Mouse (Mus musculus) spleen, adult 2 months (tissue): Measurements from ENCODE around the gene Gpi1. TPM values are rescaled to one million over a fixed set of nuclear protein-coding genes. Genes with fewer than 3 reads are reported as not detected.

Experiments
- DNase-seq, 2 experiments: peaks; one replicate each; pipeline versions ENCODE4 v3.0.0 to v3.0.0-alpha.2; 2012 to 2021; ENCODE audit warnings: low spot score in 2 of 2, low read depth in 1 of 2
- H3K27ac ChIP-seq: fragments of 200-500 bp; 2 replicates; pipeline ENCODE4 v1.5.1; 2012; ENCODE audit warnings: low read length, inconsistent platforms; ENCODE audit not compliant: insufficient read depth
- H3K27me3 ChIP-seq: fragments of 200-500 bp; 2 replicates; pipeline ENCODE4 v1.6.1; 2012; ENCODE audit warnings: mild to moderate bottlenecking, moderate library complexity, low read length, inconsistent platforms; ENCODE audit not compliant: control insufficient read depth, insufficient read depth
- H3K36me3 ChIP-seq: fragments of 200-500 bp; 2 replicates; pipeline ENCODE4 v1.6.1; 2012; ENCODE audit warnings: mild to moderate bottlenecking, low read length, inconsistent platforms; ENCODE audit not compliant: control insufficient read depth, insufficient read depth
- H3K4me1 ChIP-seq: fragments of 200-500 bp; 2 replicates; pipeline ENCODE4 v1.6.1; 2011; ENCODE audit warnings: inconsistent platforms; ENCODE audit not compliant: control insufficient read depth, insufficient read depth, insufficient read length
- H3K4me3 ChIP-seq: fragments of 200-500 bp; 2 replicates; pipeline ENCODE4 v1.5.1; 2011; ENCODE audit warnings: mild to moderate bottlenecking, inconsistent platforms; ENCODE audit not compliant: insufficient read depth, insufficient read length; ENCODE audit errors: extremely low read depth
- CTCF ChIP-seq: fragments of 200-500 bp; IDR thresholded peaks from 2 replicates; pipeline ENCODE4 v1.5.1; 2011; ENCODE audit warnings: mild to moderate bottlenecking, inconsistent platforms; ENCODE audit not compliant: insufficient read depth, insufficient read length, insufficient replicate concordance; ENCODE audit errors: extremely low read depth
- POLR2A ChIP-seq: fragments of 200-500 bp; IDR thresholded peaks from 2 replicates; pipeline ENCODE4 v1.6.1; 2011; ENCODE audit warnings: low read depth, low read length, inconsistent platforms
- WGBS: fragments of 180-500 bp; shearing (Covaris S2); methylation state at CpG from one replicate; pipeline ENCODE4 v1.1.7; 2018; 5-methylcytosine and 5-hydroxymethylcytosine counted together
- polyA plus RNA-seq: library from polyadenylated mRNA; depleted of rRNA; stranded (reverse); fragments of >200 nt; gene quantifications from 2 replicates; pipeline ENCODE4 v1.2.3, GENCODE M21; 2012

The Gpi1 gene
- polyA plus RNA-seq, 1 experiment, result 116 TPM

- H3K36me3 ChIP-seq, result peaks cover 28% of the 10 kb centered on the region
- H3K4me3 ChIP-seq, result no peak overlapping the region
- H3K4me1 ChIP-seq, result no peaks in the 10 kb centered on the region
- no peak for DNase-seq
- TF ChIP-seq POLR2A (no peak), CTCF (no peak)
- no peak overlapping the region for H3K27ac ChIP-seq
- H3K27me3 ChIP-seq, result no peaks in the 10 kb centered on the region
- 95% methylated on average over 3 of the region's 3 CpGs for WGBS
Observed at GRCm38 (mm10) chr7:34246870-34247499, 16.8 kb upstream of the Gpi1 start.

GRCm38 (mm10) chr7:34242176-34242575 lies 12.0 kb upstream of the Gpi1 start:
- peaks cover 35% of the 10 kb centered on the region for H3K36me3 ChIP-seq
- no peaks in the 10 kb centered on the region for H3K4me1 ChIP-seq
- WGBS, result 97% methylated on average over 11 of the region's 11 CpGs
- no peaks in the 10 kb centered on the region for H3K27me3 ChIP-seq
- no peak for TF ChIP-seq CTCF
- no peak for TF ChIP-seq POLR2A
- no peak overlapping the region for H3K4me3 ChIP-seq
- H3K27ac ChIP-seq, result no peak overlapping the region
- DNase-seq, result no peak

GRCm38 (mm10) chr7:34238086-34238485 lies 8.0 kb upstream of the Gpi1 start:
- peaks cover 17% of the 10 kb centered on the region for H3K36me3 ChIP-seq
- H3K4me3 ChIP-seq, result no peak overlapping the region
- no peak for TF ChIP-seq CTCF
- TF ChIP-seq POLR2A, result no peak
- no peak overlapping the region for H3K27ac ChIP-seq
- no peak for DNase-seq
- 72% methylated on average over 5 of the region's 5 CpGs for WGBS
- no peaks in the 10 kb centered on the region for H3K4me1 ChIP-seq
- H3K27me3 ChIP-seq, result no peaks in the 10 kb centered on the region

GRCm38 (mm10) chr7:34235602-34236001 lies 5.5 kb upstream of the Gpi1 start:
- Histone ChIP-seq H3K4me1 (no peaks in the 10 kb centered on the region), H3K27ac (no peak overlapping the region), H3K4me3 (no peak overlapping the region), H3K36me3 (peaks cover 13% of the 10 kb centered on the region), H3K27me3 (no peaks in the 10 kb centered on the region)
- no peak for DNase-seq
- WGBS, result 90% methylated on average over 5 of the region's 5 CpGs
- TF ChIP-seq CTCF, result no peak
- no peak for TF ChIP-seq POLR2A

GRCm38 (mm10) chr7:34234610-34235561 lies 4.8 kb upstream of the Gpi1 start:
- DNase-seq, result no peak

GRCm38 (mm10) chr7:34233909-34234609 lies 3.9 kb upstream of the Gpi1 start:
- H3K36me3 ChIP-seq, result peaks cover 4% of the 10 kb centered on the region
- peak; percentile 89 to 99 for DNase-seq
- H3K27ac ChIP-seq, result peak overlapping the region; percentile 32
- H3K4me1 ChIP-seq, result peaks cover 5% of the 10 kb centered on the region; the same call in 1 of the 2 replicates
- no peak; the same call in 1 of the 2 replicates for TF ChIP-seq POLR2A
- TF ChIP-seq CTCF, result no peak
- no peaks in the 10 kb centered on the region for H3K27me3 ChIP-seq
- WGBS, result under 1% methylated on average over 46 of the region's 46 CpGs
- peak overlapping the region; percentile 57 for H3K4me3 ChIP-seq

More at GRCm38 (mm10) chr7:34234610-34235561, 4.8 kb upstream of the Gpi1 start:
- TF ChIP-seq POLR2A, result no peak
- no peak for TF ChIP-seq CTCF
- H3K36me3 ChIP-seq, result peaks cover 10% of the 10 kb centered on the region
- H3K27ac ChIP-seq, result no peak overlapping the region
- H3K4me1 ChIP-seq, result no peaks in the 10 kb centered on the region; the same call in 1 of the 2 replicates
- H3K27me3 ChIP-seq, result no peaks in the 10 kb centered on the region
- H3K4me3 ChIP-seq, result peak overlapping the region; percentile 57
- 2% methylated on average over 17 of the region's 17 CpGs for WGBS
